Mouse (Mus musculus): ENCODE measurements around the gene Klk1b5.
A peak's percentile ranks its signal among the peaks of the same experiment; 100 is the strongest.

The Klk1b5 gene

GRCm38 (mm10) chr7:44253023-44253616, 37.4 kb downstream of the Klk1b5 start:
- DNase-seq (ENCODE audit: extremely low spot score): no peak

DNA sequence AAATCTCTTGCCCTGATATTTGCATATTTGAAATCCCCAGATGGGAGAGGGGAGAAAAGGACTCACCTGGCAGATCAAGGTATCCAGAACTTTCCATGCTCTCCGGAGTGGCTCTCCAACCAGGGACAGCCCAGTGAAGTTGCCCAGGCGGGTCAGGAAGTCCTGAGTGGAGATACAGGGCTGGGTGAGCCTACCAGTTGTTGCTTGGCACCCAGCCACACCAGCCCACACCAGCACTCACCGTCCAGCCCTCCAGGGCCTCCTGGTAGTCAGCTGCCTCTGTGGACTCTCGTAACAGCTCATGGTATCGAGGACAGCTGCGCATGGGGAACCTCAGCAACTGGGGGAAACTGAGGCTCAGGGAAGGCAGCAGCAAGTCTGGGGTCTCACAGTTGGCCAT, 39.2 kb downstream of the Klk1b5 start:
- no peak for DNase-seq (ENCODE audit: extremely low spot score)

DNA sequence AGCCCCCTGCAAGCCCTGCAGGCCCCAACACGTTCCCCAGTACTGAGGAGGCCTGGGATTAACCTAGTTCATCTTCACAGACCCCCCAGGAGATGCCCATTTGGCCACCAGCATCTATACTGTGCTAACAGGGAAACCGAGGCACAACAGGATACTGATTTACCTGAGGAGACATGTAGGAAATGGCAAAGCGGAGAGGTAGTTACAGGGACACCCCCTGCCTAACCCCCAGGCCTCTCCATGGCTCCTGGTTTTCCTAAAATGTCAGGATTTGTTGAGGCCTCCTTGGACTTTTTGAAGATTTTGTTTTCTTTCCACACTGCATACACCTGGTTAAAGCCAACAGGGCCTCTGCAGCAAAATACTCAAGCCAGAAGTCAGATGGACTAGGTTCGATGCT, 41.5 kb downstream of the Klk1b5 start, which contains the start of gene Acp4:
Gene Acp4 (minus strand): TSS at position 101 of the 400 bp plus-strand sequence.
- DNase-seq (ENCODE audit: extremely low spot score): no peak

GRCm38 (mm10) chr7:44260410-44260809, 44.7 kb downstream of the Klk1b5 start:
- no peak for DNase-seq (ENCODE audit: extremely low spot score)

DNA sequence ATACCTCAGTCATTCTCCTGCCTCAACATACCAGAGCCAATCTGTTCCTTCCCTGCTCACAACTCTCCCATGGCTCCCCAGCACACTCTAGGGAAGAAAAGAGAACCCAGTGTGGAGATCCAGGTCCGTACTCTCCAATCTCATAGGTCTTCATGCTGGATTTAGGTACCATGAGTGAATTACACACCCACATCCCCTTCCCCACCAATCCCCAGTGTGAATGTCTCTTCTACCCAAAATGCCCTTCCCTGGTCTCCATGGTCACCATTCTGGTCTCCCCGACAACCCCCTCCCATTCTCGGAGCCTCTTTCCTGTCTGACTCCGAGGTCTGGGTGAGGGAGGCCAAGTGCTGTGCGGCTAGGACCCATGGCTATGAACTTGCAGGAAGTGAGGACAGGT, 45.4 kb downstream of the Klk1b5 start, which contains the start of gene Gm15517:
Gene Gm15517 (plus strand): TSS at position 301 of the 400 bp plus-strand sequence.
- no peak for DNase-seq (ENCODE audit: extremely low spot score)

GRCm38 (mm10) chr7:44262791-44263643, 47.3 kb downstream of the Klk1b5 start:
- DNase-seq (ENCODE audit: extremely low spot score): peak; percentile 94

DNA sequence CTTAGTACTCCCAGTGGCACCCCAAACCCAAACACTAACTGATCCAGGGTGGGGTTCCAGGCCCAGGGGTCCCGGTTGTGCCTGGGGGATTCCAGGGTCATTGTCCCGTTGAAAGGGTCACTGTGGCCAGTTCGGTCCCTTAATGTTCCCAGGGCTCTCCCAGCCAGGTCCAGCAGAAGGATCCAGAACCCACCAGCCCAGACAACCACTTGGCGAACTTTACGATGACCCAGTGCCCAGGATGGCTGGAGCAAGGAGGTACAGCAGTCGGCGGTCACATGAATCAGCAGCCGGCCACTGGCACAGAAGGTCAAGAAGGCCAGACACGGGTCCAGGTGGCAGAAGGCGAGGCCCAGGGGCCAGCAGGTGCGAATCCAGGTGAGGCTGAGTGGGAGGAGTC, 52.4 kb downstream of the Klk1b5 start:
- no peak for DNase-seq (ENCODE audit: extremely low spot score)

- no peak for DNase-seq (ENCODE audit: extremely low spot score)
These were observed 53.7 kb downstream of the Klk1b5 start for GRCm38 (mm10) chr7:44269397-44269796.
